Mouse (Mus musculus) limb, embryonic 11.5 days (tissue): ENCODE data around the gene Gm20390. TPM values are rescaled to one million over a fixed set of nuclear protein-coding genes. Genes with fewer than 3 reads are reported as not detected.
A peak's percentile ranks its signal among the peaks of the same experiment; 100 is the strongest.

Source experiments
- ATAC-seq: fragments of 200-750 bp; cut with Nextera tagmentation; 2 replicates; pipeline ENCODE4 v1.8.0; 2017; ENCODE audit warnings: low read depth; ENCODE audit not compliant: insufficient number of reproducible peaks, low FRiP score, low TSS enrichment
- DNase-seq: peaks from one replicate; pipeline ENCODE4 v3.0.0-alpha.2; 2015; ENCODE audit warnings: low spot score
- H3K27ac ChIP-seq: fragments of 300-500 bp; sonication (generic); replicated peaks from 2 replicates; pipeline ENCODE4 v1.5.1; 2014; ENCODE audit warnings: low read depth, mild to moderate bottlenecking, low read length
- H3K27me3 ChIP-seq: fragments of 300-500 bp; sonication (generic); 2 replicates; pipeline ENCODE4 v1.6.1; 2014; ENCODE audit warnings: mild to moderate bottlenecking, low read length, mixed read lengths; ENCODE audit not compliant: control insufficient read depth, insufficient read depth
- H3K36me3 ChIP-seq: fragments of 300-500 bp; sonication (generic); 2 replicates; pipeline ENCODE4 v1.6.1; 2014; ENCODE audit warnings: mild to moderate bottlenecking, low read length, moderate library complexity, mixed read lengths; ENCODE audit not compliant: control insufficient read depth, insufficient read depth
- H3K4me1 ChIP-seq: fragments of 300-500 bp; sonication (generic); 2 replicates; pipeline ENCODE4 v1.6.1; 2014; ENCODE audit warnings: low read length, mixed read lengths; ENCODE audit not compliant: control insufficient read depth, insufficient read depth
- H3K4me2 ChIP-seq: fragments of 300-500 bp; sonication (generic); 2 replicates; pipeline ENCODE4 v1.6.1; 2014; ENCODE audit warnings: low read depth, mild to moderate bottlenecking, moderate library complexity; ENCODE audit not compliant: severe bottlenecking
- H3K4me3 ChIP-seq: fragments of 300-500 bp; sonication (generic); 2 replicates; pipeline ENCODE4 v1.5.1; 2014; ENCODE audit warnings: low read depth, low read length
- H3K9ac ChIP-seq: fragments of 300-500 bp; sonication (generic); 2 replicates; pipeline ENCODE4 v1.6.1; 2014; ENCODE audit warnings: mild to moderate bottlenecking, low read length
- H3K9me3 ChIP-seq: fragments of 300-500 bp; sonication (generic); 2 replicates; pipeline ENCODE4 v1.6.1; 2016; ENCODE audit warnings: low read length; ENCODE audit not compliant: control insufficient read depth
- WGBS: fragments of 180-500 bp; shearing (Covaris S2); extraction: QIAGEN DNeasy Blood & Tissue Kit; methylation state at CpG from one replicate; pipeline ENCODE4 v1.1.7; 2014; 5-methylcytosine and 5-hydroxymethylcytosine counted together
- polyA plus RNA-seq: library from polyadenylated mRNA; unstranded; fragments of >200 nt; fragmentation: Nextera tagmentation; extraction: Ambion mirVana; gene quantifications from 2 replicates; pipeline ENCODE4 v1.2.1, GENCODE M21; 2014

Gm20390 gene
- polyA plus RNA-seq, 1 experiment from 2014 or later, result 505 TPM

DNA sequence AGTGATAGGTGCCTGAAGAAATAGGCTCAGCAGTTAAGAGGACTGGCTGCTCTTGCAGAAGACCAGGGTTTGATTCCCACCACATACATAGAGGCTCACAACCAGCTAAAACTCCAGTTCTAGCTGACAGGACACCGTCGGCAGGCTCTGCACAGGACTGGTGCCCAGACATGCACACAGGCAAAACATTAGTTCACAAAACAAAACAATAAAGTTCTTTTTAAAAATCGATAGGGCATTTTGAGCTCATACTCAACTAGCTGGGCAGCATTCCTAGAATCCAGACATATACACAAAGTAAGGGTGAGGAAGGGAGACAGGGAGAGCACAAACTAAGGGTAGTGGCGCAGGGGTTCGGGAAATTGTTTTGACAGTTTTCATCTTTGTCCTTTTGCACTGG lies 26.4 kb upstream of the Gm20390 start:
- H3K27me3 ChIP-seq, result no peaks in the 10 kb centered on the region
- DNase-seq (no peak), ATAC-seq (no peak)
- 71% methylated on average over 5 of the region's 5 CpGs for WGBS
- H3K9me3 ChIP-seq, result no peaks in the 10 kb centered on the region
- no peaks in the 10 kb centered on the region for H3K36me3 ChIP-seq
- peaks cover 5% of the 10 kb centered on the region for H3K4me1 ChIP-seq
- peak overlapping the region; percentile 77; the same call in 1 of the 2 replicates for H3K4me3 ChIP-seq
- no peak overlapping the region for H3K9ac ChIP-seq
- no peak overlapping the region for H3K4me2 ChIP-seq
- no peak overlapping the region for H3K27ac ChIP-seq

- no peak overlapping the region for H3K4me3 ChIP-seq
- no peak for ATAC-seq
- no peaks in the 10 kb centered on the region for H3K36me3 ChIP-seq
- H3K27me3 ChIP-seq, result no peaks in the 10 kb centered on the region
- no peaks in the 10 kb centered on the region for H3K9me3 ChIP-seq
- H3K4me2 ChIP-seq, result no peak overlapping the region
- no peak overlapping the region for H3K9ac ChIP-seq
- no peaks in the 10 kb centered on the region for H3K4me1 ChIP-seq
- no peak overlapping the region for H3K27ac ChIP-seq
- DNase-seq, result no peak
- 65% methylated on average over 12 of the region's 12 CpGs for WGBS
Measured at GRCm38 (mm10) chr11:93988328-93989062, 20.4 kb upstream of the Gm20390 start.

GRCm38 (mm10) chr11:93987625-93988327 lies 19.7 kb upstream of the Gm20390 start:
- Histone ChIP-seq H3K9ac (no peak overlapping the region), H3K36me3 (no peaks in the 10 kb centered on the region), H3K4me3 (no peak overlapping the region), H3K27ac (no peak overlapping the region), H3K4me1 (no peaks in the 10 kb centered on the region), H3K9me3 (no peaks in the 10 kb centered on the region), H3K27me3 (no peaks in the 10 kb centered on the region), H3K4me2 (no peak overlapping the region)
- DNase-seq (no peak), ATAC-seq (no peak)
- 77% methylated on average over 8 of the region's 8 CpGs for WGBS

- Histone ChIP-seq H3K9me3 (no peaks in the 10 kb centered on the region), H3K27me3 (no peaks in the 10 kb centered on the region), H3K4me2 (no peak overlapping the region), H3K36me3 (no peaks in the 10 kb centered on the region), H3K4me3 (no peak overlapping the region), H3K4me1 (no peaks in the 10 kb centered on the region), H3K9ac (no peak overlapping the region), H3K27ac (no peak overlapping the region)
- no peak for ATAC-seq
- 87% methylated on average over 4 of the region's 4 CpGs for WGBS
- no peak for DNase-seq
Measured at GRCm38 (mm10) chr11:93987026-93987425, 18.9 kb upstream of the Gm20390 start.

GRCm38 (mm10) chr11:93986298-93986697 lies 18.2 kb upstream of the Gm20390 start:
- H3K9ac ChIP-seq, result no peak overlapping the region
- H3K4me2 ChIP-seq, result no peak overlapping the region
- no peaks in the 10 kb centered on the region for H3K36me3 ChIP-seq
- no peak overlapping the region for H3K4me3 ChIP-seq
- ATAC-seq (no peak), DNase-seq (no peak)
- H3K27ac ChIP-seq, result no peak overlapping the region
- H3K27me3 ChIP-seq, result no peaks in the 10 kb centered on the region
- H3K4me1 ChIP-seq, result no peaks in the 10 kb centered on the region
- no peaks in the 10 kb centered on the region for H3K9me3 ChIP-seq

- ATAC-seq, result no peak
Measured at GRCm38 (mm10) chr11:93985265-93985664, 17.2 kb upstream of the Gm20390 start.

GRCm38 (mm10) chr11:93984619-93985018 lies 16.5 kb upstream of the Gm20390 start:
- WGBS, result 91% methylated on average over 3 of the region's 3 CpGs
- H3K36me3 ChIP-seq, result no peaks in the 10 kb centered on the region

More at GRCm38 (mm10) chr11:93985265-93985664, 17.2 kb upstream of the Gm20390 start:
- Histone ChIP-seq H3K27me3 (no peaks in the 10 kb centered on the region), H3K4me1 (no peaks in the 10 kb centered on the region), H3K9ac (no peak overlapping the region), H3K9me3 (no peaks in the 10 kb centered on the region), H3K36me3 (no peaks in the 10 kb centered on the region), H3K4me2 (no peak overlapping the region), H3K4me3 (no peak overlapping the region), H3K27ac (no peak overlapping the region)
- no peak for DNase-seq
- WGBS, result 87% methylated on average over 5 of the region's 5 CpGs

DNA sequence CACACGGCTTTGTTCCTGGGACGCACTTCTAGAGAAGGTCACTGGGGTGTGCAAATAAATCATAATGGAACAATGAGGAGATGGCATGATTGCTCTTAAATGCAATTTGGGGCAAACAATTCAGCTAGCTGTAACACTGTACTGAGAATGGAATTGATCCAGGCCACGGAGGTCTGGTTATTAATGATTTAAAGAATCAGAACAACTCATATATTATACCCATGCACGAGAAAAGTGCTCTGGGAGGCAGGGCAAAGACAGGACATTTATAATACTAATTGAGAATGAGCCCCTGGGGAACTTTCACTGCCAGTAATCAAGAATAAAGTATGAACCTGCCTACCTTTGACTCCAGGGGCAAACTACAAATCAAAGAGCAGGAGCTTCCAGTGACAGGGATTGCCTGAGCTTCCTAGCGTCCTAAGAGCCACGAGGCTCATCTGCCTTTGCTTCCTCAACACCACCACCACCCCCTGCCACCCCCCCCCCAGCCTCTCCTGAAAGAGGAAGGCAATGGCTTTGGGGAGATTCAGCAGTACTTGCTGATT lies 11.5 kb upstream of the Gm20390 start:
- WGBS, result 32% methylated on average over 6 of the region's 6 CpGs
- DNase-seq (no peak), ATAC-seq (no peak)
- Histone ChIP-seq H3K9ac (no peak overlapping the region), H3K9me3 (no peaks in the 10 kb centered on the region), H3K4me3 (no peak overlapping the region), H3K4me2 (no peak overlapping the region), H3K27me3 (no peaks in the 10 kb centered on the region), H3K36me3 (no peaks in the 10 kb centered on the region), H3K27ac (no peak overlapping the region), H3K4me1 (no peaks in the 10 kb centered on the region)

More at GRCm38 (mm10) chr11:93984619-93985018, 16.5 kb upstream of the Gm20390 start:
- Histone ChIP-seq H3K9me3 (no peaks in the 10 kb centered on the region), H3K27ac (no peak overlapping the region), H3K4me1 (no peaks in the 10 kb centered on the region), H3K4me3 (no peak overlapping the region), H3K27me3 (no peaks in the 10 kb centered on the region), H3K4me2 (no peak overlapping the region), H3K9ac (no peak overlapping the region)
- DNase-seq (no peak), ATAC-seq (no peak)
